Mouse (Mus musculus) brain, embryonic 18.5 days (tissue): ENCODE measurements around the gene Dcun1d3.

ENCODE experiments used
- DNase-seq: peaks from one replicate; pipeline ENCODE4 v3.0.0-alpha.2; 2012; ENCODE audit warnings: low read depth, low spot score

Dcun1d3 gene

GRCm38 (mm10) chr7:119895639-119896512 lies at the start of gene Dcun1d3, which contains the start of gene Lyrm1:
TSS of gene Dcun1d3 (minus strand) at chr7:119896298.
TSS of gene Lyrm1 (plus strand) at chr7:119895861.
- DNase-seq, result peak; percentile 98

GRCm38 (mm10) chr7:119941569-119941968 lies 45.5 kb upstream of the Dcun1d3 start:
- no peak for DNase-seq

- DNase-seq, result no peak
Measured at GRCm38 (mm10) chr7:119937036-119937435, 40.9 kb upstream of the Dcun1d3 start.

- DNase-seq, result peak; percentile 10
Measured at GRCm38 (mm10) chr7:119936321-119936720, 40.2 kb upstream of the Dcun1d3 start.

GRCm38 (mm10) chr7:119928783-119929440 lies 32.8 kb upstream of the Dcun1d3 start:
- DNase-seq, result no peak

- no peak for DNase-seq
Measured at GRCm38 (mm10) chr7:119921054-119921453, 25.0 kb upstream of the Dcun1d3 start.

- no peak for DNase-seq
Measured at GRCm38 (mm10) chr7:119920457-119920856, 24.4 kb upstream of the Dcun1d3 start.

GRCm38 (mm10) chr7:119911727-119912126 lies 15.6 kb upstream of the Dcun1d3 start:
- no peak for DNase-seq

- no peak for DNase-seq
Measured at GRCm38 (mm10) chr7:119906523-119907215, 10.6 kb upstream of the Dcun1d3 start.

- no peak for DNase-seq
Measured at GRCm38 (mm10) chr7:119899386-119900057, 3.4 kb upstream of the Dcun1d3 start.

GRCm38 (mm10) chr7:119898247-119898856 lies 2.3 kb upstream of the Dcun1d3 start:
- DNase-seq, result no peak

- DNase-seq, result no peak
Measured at GRCm38 (mm10) chr7:119897521-119898109, 1.5 kb upstream of the Dcun1d3 start.

- DNase-seq, result no peak
Measured at GRCm38 (mm10) chr7:119894818-119895544, 1.1 kb downstream of the Dcun1d3 start.

- no peak for DNase-seq
Measured at GRCm38 (mm10) chr7:119892742-119893141, 3.4 kb downstream of the Dcun1d3 start.

GRCm38 (mm10) chr7:119892198-119892597 lies 3.9 kb downstream of the Dcun1d3 start:
- no peak for DNase-seq

- DNase-seq, result no peak
Measured at GRCm38 (mm10) chr7:119887887-119888286, 8.2 kb downstream of the Dcun1d3 start.

- no peak for DNase-seq
Measured at GRCm38 (mm10) chr7:119881229-119881628, 14.9 kb downstream of the Dcun1d3 start.

- no peak for DNase-seq
Measured at GRCm38 (mm10) chr7:119880345-119880744, 15.8 kb downstream of the Dcun1d3 start.

GRCm38 (mm10) chr7:119879171-119879570 lies 16.9 kb downstream of the Dcun1d3 start:
- DNase-seq, result no peak
